Mouse (Mus musculus) left cerebral cortex, postnatal 36 days (tissue): ENCODE results near the gene Arid1a. TPM values are rescaled to one million over a fixed set of nuclear protein-coding genes. Genes with fewer than 3 reads are reported as not detected.
A peak's percentile ranks its signal among the peaks of the same experiment; 100 is the strongest.

Experiments used
- DNase-seq, 2 experiments: peaks; one replicate each; pipeline ENCODE4 v3.0.0; 2021 to 2022; ENCODE audit warnings: low spot score in 2 of 2, mixed read lengths in 1 of 2
- intact Hi-C: fragments of 180-260 bp; cut with DNase I; formaldehyde crosslinking; loops from one replicate; pipeline ENCODE4 v1.15.1; 2025
- total RNA-seq, 2 experiments: library from RNA; stranded (reverse); gene quantifications; 2 replicates each; pipeline ENCODE4 v1.2.3; 2021

Arid1a gene
- total RNA-seq, 2 experiments from 2014 or later: 76.5 to 96.1 TPM

DNA sequence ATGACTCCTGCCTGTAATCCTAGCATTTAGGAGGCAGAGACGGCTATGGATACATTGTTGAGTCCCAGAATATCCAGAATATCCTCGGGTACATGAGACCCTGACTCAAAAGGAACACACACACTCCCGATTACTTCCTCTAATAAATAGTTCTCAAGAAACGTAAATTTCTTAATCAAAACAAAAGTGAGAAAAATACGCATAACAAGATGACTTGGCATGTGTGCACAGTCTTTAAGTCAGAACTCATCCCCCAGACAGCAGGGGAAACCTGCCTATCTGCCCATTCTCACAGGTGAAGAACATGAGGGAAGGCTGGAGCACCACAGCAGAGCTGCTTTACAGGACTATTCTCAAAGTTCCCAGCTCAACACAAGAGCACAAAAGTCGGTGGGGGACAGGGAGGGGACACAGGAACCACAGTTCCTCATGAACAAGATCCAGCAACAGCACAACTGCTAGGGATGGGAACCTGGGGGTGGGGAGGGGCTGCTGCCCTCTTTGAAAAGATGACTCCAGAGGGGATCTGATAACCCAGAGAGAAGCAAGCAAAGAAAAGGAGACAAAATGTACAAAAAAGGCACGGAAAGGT is 6.3 kb downstream of the Arid1a start:
- no peak for DNase-seq
- intact Hi-C loops: loop anchor here (10.0 kb wide), 1 partner anchor 155 kb away; no protein-coding TSS in a partner anchor

- DNase-seq: no peak
- intact Hi-C loops: no loop called here
These were observed 21.3 kb downstream of the Arid1a start for GRCm38 (mm10) chr4:133735282-133735681.

DNA sequence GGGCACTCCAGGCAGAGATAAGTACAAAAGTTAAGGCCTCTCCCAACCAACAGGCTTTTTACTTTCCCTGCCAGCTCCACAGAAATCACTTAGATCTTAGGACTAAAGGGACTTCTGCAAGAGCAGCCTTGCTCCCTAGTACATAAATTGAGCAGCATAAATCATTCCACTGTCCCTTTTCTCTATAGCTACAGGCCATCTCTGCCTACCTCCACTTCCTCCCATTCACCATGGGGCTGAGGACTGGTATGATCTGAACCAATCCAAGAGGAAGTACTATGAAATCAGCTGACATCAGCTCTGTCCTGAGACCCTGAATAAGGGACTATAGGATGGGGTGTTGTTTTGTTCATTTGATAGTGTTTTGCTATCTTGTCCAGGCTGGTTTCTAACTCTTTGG is 26.4 kb downstream of the Arid1a start:
- intact Hi-C loops: loop anchor here (2.0 kb wide), 1 partner anchor 23 kb away; no protein-coding TSS in a partner anchor

DNA sequence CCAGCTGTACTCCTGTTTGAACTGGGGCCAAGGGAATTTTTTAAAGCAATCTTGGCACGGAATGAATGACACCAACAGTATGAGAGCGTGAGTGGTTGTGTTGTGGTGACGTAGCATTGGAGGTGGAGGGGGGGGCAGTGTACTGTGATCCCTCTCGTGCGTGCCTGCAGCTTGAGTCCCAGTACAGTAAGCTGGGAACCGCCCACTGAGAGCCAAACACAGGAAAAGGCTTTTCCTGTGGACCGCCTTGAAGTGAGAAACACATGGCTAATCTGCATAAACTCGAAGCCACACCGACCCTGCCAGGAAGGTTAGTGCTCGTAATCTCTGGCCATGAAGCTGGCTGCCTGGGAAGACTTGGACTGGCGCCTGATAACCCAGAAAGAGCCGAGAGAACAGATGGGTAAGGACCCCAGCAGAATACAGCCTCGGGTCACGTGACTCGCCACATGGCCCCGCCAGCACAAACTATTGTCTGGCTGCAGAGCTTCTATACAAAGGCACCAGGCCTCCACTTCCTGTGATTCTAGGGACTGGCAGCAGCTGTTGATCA is 27.0 kb downstream of the Arid1a start:
- peak; percentile 85 to 86 for DNase-seq
- intact Hi-C loops: loop anchor here (2.0 kb wide), 1 partner anchor 23 kb away; no protein-coding TSS in a partner anchor

More for the DNA sequence above, 26.4 kb downstream of the Arid1a start:
- no peak for DNase-seq

GRCm38 (mm10) chr4:133729007-133729406 is 27.6 kb downstream of the Arid1a start:
- DNase-seq: no peak
- intact Hi-C loops: no loop called here

- no peak for DNase-seq
- intact Hi-C loops: no loop called here
These were observed 28.3 kb downstream of the Arid1a start for GRCm38 (mm10) chr4:133728256-133728655.

DNA sequence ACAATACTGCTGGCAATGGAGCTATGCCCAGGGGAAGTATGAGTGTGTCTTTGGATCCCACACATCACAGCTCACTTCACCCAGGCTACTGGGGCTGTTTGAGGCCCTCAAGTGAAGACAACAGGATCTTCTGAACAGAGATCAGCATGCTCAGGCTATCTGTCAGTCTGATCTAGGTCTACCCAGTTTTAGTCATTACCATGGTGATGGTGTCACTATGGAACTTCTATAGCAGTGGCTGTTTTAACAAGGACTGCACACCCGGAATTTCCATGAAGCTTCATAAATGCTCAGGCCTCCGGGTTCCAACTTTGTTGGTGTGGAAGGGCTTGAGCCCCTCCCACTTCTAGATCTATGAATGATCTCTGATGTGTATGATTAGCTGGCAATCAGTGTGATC is 30.9 kb downstream of the Arid1a start:
- intact Hi-C loops: no loop called here
- no peak for DNase-seq

GRCm38 (mm10) chr4:133719791-133720190 is 36.8 kb downstream of the Arid1a start:
- DNase-seq: no peak
- intact Hi-C loops: no loop called here

DNA sequence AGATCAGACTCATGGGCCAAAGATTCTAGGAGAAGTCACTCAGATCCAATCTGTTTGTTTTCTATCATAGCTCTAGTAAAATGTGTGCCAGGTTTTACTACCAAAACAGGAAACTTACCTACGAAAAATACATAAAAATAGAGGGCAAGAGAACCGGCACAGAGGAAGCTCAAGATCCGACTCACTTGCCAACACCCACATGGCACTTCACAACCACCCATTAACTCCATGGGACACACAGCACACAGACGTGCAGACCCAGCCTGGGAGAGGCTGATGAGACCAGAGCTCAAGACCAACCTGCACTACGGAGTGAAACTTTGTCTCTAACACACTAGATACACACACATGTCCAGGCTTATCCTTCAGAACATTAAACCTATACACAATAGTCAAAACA is 43.8 kb downstream of the Arid1a start:
- DNase-seq: no peak
- intact Hi-C loops: no loop called here

DNA sequence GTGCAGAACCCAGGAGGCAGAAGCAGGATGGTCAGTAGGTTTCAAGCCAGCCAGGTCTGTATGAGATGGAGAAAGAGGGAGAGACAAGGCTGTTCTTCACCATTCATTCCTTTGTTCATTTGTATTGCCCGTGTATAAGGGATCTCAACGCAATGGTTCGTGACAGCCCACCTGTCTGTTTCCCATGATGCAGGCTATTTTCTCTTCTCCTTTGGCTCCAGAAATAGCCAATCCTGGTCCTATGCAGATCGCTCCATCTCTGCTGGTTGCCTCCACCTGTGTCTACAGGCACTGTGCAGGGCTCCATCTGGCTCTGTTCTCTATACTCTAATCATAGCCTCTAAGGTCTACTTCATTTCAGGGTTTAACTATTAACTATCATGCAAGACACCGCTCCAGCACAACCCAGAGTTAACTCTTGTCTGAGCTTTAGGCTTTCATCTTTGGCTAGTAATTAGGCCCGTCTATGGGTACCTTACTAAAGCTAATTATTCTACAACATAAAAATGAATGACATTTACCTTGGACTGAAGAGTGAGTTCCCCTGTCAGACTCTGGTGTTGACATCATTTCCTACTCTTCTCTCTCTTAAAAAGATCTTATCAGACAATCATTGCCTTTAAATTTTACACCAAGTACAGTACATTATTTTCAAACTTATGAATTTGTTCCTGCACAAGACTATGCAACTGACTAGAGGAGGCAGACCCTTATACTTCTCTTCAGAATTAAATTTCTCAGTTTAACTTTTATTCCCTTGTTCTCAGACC is 45.1 kb downstream of the Arid1a start:
- DNase-seq: no peak
- intact Hi-C loops: no loop called here

- DNase-seq: no peak
These were observed 47.2 kb downstream of the Arid1a start for GRCm38 (mm10) chr4:133709395-133709794.

DNA sequence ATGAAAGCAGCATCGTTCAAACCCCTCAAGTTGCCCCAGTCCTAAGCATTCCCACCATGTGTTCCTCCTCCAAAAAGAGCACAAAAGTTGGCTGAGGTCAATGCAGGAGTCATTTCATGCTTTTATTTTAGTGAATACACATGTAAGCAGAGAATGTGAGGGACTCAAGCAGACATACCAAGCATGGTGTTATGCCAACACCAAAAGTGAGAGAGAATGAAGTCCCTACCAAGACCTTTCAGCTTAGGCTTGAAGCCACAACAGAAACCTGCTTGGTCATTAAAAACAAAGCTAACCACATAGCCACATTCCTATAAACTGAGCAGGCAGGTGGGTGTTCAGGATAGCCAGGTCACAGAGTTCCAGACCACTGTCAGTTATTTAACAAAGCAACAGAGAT is 49.1 kb downstream of the Arid1a start:
- intact Hi-C loops: loop anchor here (5.0 kb wide), 1 partner anchor 35 kb away; the partner anchor contains the start of gene Pigv
- no peak for DNase-seq

More at GRCm38 (mm10) chr4:133709395-133709794, 47.2 kb downstream of the Arid1a start:
- intact Hi-C loops: loop anchor here (5.0 kb wide), 1 partner anchor 37 kb away; the partner anchor contains the start of gene Pigv

GRCm38 (mm10) chr4:133706956-133707355 is 49.6 kb downstream of the Arid1a start:
- intact Hi-C loops: loop anchor here (5.0 kb wide), 1 partner anchor 35 kb away; the partner anchor contains the start of gene Pigv
- peak; percentile 35 to 40 for DNase-seq

- intact Hi-C loops: loop anchor here (5.0 kb wide), 1 partner anchor 33 kb away; the partner anchor contains the start of gene Pigv
- DNase-seq: no peak
These were observed 51.5 kb downstream of the Arid1a start for GRCm38 (mm10) chr4:133705062-133705461.

GRCm38 (mm10) chr4:133700905-133701368 is 55.6 kb downstream of the Arid1a start:
- intact Hi-C loops: no loop called here
- peak; percentile 44 to 52 for DNase-seq

GRCm38 (mm10) chr4:133695363-133695762 is 61.2 kb downstream of the Arid1a start:
- intact Hi-C loops: no loop called here
- DNase-seq: no peak

- intact Hi-C loops: no loop called here
- DNase-seq: no peak
These were observed 66.3 kb downstream of the Arid1a start for GRCm38 (mm10) chr4:133690252-133690651.

GRCm38 (mm10) chr4:133688417-133689067 is 68.0 kb downstream of the Arid1a start:
- intact Hi-C loops: no loop called here
- no peak for DNase-seq

DNA sequence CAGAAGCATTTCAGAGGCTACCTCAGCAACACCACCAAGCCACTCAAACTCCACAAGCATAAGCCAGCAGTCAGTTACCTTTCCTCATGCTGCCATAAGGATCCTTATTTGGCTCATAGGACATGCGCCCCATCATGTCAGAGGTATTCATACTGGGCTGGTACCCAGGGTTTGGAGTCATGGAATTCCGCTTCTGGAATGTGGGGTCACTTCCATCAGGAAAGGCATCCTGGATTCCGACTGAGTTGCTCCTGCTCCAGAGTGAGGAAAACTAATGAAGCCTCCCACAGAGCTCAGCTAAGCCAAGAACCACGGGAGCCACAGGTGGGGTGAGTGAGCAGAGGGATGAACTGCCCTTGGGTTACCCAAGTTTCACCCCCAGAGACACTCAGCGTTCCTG is 69.4 kb downstream of the Arid1a start:
- intact Hi-C loops: no loop called here
- no peak for DNase-seq

DNA sequence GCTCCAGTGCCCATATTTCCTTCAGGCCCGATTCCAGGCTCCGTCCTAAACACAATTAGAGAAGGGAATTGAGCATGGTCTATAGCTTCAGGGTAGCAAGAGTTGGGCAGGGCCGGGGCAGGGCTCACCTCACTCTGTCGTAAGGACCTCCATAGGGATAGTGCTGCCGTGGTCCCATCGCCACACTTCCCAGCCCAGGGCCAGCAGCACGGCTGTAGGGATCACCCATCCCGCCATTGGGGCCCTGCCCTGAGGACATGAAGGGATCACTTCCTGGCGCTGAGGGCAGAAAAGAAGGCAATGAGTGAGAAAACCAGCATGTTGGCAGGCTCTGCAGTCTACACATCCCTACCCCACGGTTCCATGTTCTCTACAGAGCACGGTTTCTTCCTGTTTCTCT is 70.1 kb downstream of the Arid1a start:
- intact Hi-C loops: no loop called here
- no peak for DNase-seq
